Mouse (Mus musculus): ENCODE results near the gene Cyb5d2. TPM values are rescaled to one million over a fixed set of nuclear protein-coding genes. Genes with fewer than 3 reads are reported as not detected.
A peak's percentile ranks its signal among the peaks of the same experiment; 100 is the strongest.
"Not testable (repeated sequence)": the region's sequence is repeated elsewhere in the genome, so short reads cannot be mapped to it uniquely, and the experiment has no call there.

The Cyb5d2 gene
- total RNA-seq, 2 experiments from 2014 or later: 11.4 to 11.6 TPM

GRCm38 (mm10) chr11:72782103-72782502, 13.8 kb downstream of the Cyb5d2 start:
- intact Hi-C loops (cut with DNase I): no loop called here

GRCm38 (mm10) chr11:72778957-72779356, 17.0 kb downstream of the Cyb5d2 start:
- no peak for DNase-seq
- intact Hi-C loops (cut with DNase I): no loop called here

More at GRCm38 (mm10) chr11:72782103-72782502, 13.8 kb downstream of the Cyb5d2 start:
- DNase-seq: no peak

- intact Hi-C loops (cut with DNase I); DNase-seq: not testable (repeated sequence)
Measured at GRCm38 (mm10) chr11:72772611-72773010, 23.3 kb downstream of the Cyb5d2 start.

- DNase-seq: no peak
- intact Hi-C loops (cut with DNase I): no loop called here
Measured at GRCm38 (mm10) chr11:72771461-72771860, 24.5 kb downstream of the Cyb5d2 start.

GRCm38 (mm10) chr11:72770816-72771215, 25.1 kb downstream of the Cyb5d2 start:
- intact Hi-C loops (cut with DNase I): no loop called here
- DNase-seq: no peak

GRCm38 (mm10) chr11:72770324-72770723, 25.6 kb downstream of the Cyb5d2 start:
- DNase-seq: no peak
- intact Hi-C loops (cut with DNase I): no loop called here

GRCm38 (mm10) chr11:72769061-72769460, 26.9 kb downstream of the Cyb5d2 start:
- intact Hi-C loops (cut with DNase I): no loop called here
- DNase-seq: no peak

GRCm38 (mm10) chr11:72767716-72768115, 28.2 kb downstream of the Cyb5d2 start:
- DNase-seq: no peak
- intact Hi-C loops (cut with DNase I): no loop called here

GRCm38 (mm10) chr11:72764270-72764669, 31.7 kb downstream of the Cyb5d2 start:
- intact Hi-C loops (cut with DNase I): no loop called here
- DNase-seq: no peak

- intact Hi-C loops (cut with DNase I): no loop called here
- DNase-seq: no peak
Measured at GRCm38 (mm10) chr11:72760781-72761180, 35.2 kb downstream of the Cyb5d2 start.

- intact Hi-C loops (cut with DNase I): no loop called here
Measured at GRCm38 (mm10) chr11:72759581-72759980, 36.4 kb downstream of the Cyb5d2 start.

GRCm38 (mm10) chr11:72758316-72758715, 37.6 kb downstream of the Cyb5d2 start:
- intact Hi-C loops (cut with DNase I): no loop called here
- DNase-seq: no peak

More at GRCm38 (mm10) chr11:72759581-72759980, 36.4 kb downstream of the Cyb5d2 start:
- DNase-seq: no peak

- no peak for DNase-seq
- intact Hi-C loops (cut with DNase I): no loop called here
Measured at GRCm38 (mm10) chr11:72751956-72752355, 44.0 kb downstream of the Cyb5d2 start.

GRCm38 (mm10) chr11:72739048-72739447, 56.9 kb downstream of the Cyb5d2 start:
- intact Hi-C loops (cut with DNase I): no loop called here

GRCm38 (mm10) chr11:72737517-72737916, 58.4 kb downstream of the Cyb5d2 start:
- intact Hi-C loops (cut with DNase I); DNase-seq: not testable (repeated sequence)

More at GRCm38 (mm10) chr11:72739048-72739447, 56.9 kb downstream of the Cyb5d2 start:
- no peak for DNase-seq

GRCm38 (mm10) chr11:72736320-72736719, 59.6 kb downstream of the Cyb5d2 start:
- intact Hi-C loops (cut with DNase I): no loop called here
- DNase-seq: no peak

- intact Hi-C loops (cut with DNase I): no loop called here
- no peak for DNase-seq
Measured at GRCm38 (mm10) chr11:72735519-72735860, 60.5 kb downstream of the Cyb5d2 start.

- peak in 1 of 2 experiments; percentile 6 for DNase-seq
- intact Hi-C loops (cut with DNase I): no loop called here
Measured at GRCm38 (mm10) chr11:72734840-72735518, 61.0 kb downstream of the Cyb5d2 start.

GRCm38 (mm10) chr11:72733736-72734135, 62.2 kb downstream of the Cyb5d2 start:
- intact Hi-C loops (cut with DNase I): no loop called here
- DNase-seq: no peak
